Mouse (Mus musculus): ENCODE results near the gene Clip3.

GRCm38 (mm10) chr7:30274383-30274782, 17.1 kb upstream of the Clip3 start:
- no peak for TF ChIP-seq POLR2A (IDR thresholded peaks at IDR 0.05; ENCODE audit: borderline replicate concordance, extremely low read depth, insufficient read depth, insufficient read length, poor library complexity, severe bottlenecking)
- no peak for TF ChIP-seq CTCF (IDR thresholded peaks at IDR 0.05; ENCODE audit: borderline replicate concordance, extremely low read depth, insufficient read depth, insufficient read length)
